Mouse (Mus musculus): ENCODE data around the gene Cd19. TPM values are rescaled to one million over a fixed set of nuclear protein-coding genes. Genes with fewer than 3 reads are reported as not detected.

The Cd19 gene
- 0.67 and 1.9 TPM in 2 replicates for total RNA-seq (2021)
- long read RNA-seq = 0 reads

GRCm38 (mm10) chr7:126414725-126415124 is at the start of gene Cd19:
TSS of gene Cd19 (minus strand) at chr7:126414889.
- no peak for DNase-seq

DNA sequence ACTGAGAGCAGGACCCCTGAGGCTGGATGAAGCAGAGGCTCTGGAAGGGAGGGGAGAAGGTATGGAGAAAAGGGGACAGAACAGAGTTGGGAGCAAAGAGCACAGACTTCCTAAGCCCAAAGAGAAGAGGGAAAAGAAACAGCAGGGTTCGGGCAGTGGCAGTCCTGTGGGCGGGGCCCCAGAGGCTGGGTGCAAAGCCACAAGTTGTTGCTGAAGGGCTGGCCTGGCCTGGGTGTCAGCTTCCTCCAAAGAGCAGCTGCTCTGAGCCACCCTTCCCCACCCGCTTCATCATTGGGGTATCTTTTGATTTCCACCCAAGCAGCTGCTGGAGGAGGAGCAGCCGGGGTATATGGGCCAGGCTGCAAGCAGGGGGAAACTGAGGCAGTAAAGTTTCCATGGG is 49.4 kb upstream of the Cd19 start:
- DNase-seq = no peak

- no peak for DNase-seq
These were observed 48.9 kb upstream of the Cd19 start for GRCm38 (mm10) chr7:126463547-126463946.

GRCm38 (mm10) chr7:126463004-126463403 is 48.3 kb upstream of the Cd19 start, which contains the start of gene Atp2a1:
TSS of gene Atp2a1 (minus strand) at chr7:126463108.
- no peak for DNase-seq

DNA sequence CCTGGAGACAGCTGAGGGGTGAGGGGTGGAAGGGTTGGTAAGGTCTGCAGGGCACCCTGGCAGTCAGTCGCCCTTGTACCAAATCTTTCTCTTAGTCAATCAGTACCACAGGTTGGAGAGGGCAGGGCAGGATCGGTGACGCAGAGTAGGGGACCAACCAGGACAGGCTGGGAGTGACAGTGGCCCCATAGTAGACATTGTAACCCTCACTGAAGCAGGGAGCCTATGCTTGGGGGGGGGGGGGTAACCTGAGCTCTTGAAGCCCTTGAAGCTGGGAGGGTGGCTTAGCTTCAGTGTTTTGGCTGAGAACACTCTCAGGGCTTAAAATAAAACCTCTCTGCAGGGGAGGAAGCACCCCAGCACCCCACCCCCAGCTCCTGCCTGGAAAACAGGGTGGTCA is 46.9 kb upstream of the Cd19 start:
- no peak for DNase-seq

DNA sequence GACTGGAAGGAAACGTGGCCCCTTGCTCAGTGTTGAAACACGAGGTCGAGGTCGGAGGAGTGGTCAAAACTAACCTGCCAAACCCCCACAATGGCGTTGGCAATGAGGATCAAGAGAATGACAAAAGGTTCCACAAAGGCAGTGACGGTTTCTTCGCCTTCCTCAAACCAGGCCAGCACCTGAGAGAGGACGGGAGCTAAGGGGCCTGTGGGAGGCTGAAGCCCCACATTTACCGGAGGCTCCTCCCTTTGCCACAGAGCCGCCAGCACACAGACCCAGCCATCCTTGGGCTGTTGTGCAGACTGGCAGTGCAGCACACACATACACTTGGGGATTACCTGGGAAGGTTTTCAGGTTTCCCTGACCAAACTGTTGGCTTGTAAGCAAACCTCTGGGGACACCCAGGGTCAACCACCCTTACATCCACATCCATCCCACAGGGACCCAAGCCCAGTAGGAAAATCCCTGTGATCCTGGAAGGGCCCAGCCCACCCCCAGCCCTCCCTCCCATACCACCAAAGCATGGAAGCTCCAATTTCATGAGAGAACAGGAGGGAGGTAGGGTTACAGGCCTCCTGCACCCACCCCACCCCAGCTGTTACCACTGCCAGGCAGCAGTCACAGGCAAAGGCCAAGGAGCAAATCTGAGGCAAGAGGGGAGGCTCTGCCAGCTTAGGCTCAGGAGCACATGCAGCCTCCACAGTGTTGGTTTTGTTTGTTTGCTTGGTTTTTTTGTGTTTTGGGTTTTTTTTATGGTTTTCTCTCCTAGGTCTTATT is 46.1 kb upstream of the Cd19 start:
- no peak for DNase-seq

GRCm38 (mm10) chr7:126458844-126459618 is 44.3 kb upstream of the Cd19 start:
- no peak for DNase-seq

GRCm38 (mm10) chr7:126458225-126458624 is 43.5 kb upstream of the Cd19 start:
- no peak for DNase-seq

DNA sequence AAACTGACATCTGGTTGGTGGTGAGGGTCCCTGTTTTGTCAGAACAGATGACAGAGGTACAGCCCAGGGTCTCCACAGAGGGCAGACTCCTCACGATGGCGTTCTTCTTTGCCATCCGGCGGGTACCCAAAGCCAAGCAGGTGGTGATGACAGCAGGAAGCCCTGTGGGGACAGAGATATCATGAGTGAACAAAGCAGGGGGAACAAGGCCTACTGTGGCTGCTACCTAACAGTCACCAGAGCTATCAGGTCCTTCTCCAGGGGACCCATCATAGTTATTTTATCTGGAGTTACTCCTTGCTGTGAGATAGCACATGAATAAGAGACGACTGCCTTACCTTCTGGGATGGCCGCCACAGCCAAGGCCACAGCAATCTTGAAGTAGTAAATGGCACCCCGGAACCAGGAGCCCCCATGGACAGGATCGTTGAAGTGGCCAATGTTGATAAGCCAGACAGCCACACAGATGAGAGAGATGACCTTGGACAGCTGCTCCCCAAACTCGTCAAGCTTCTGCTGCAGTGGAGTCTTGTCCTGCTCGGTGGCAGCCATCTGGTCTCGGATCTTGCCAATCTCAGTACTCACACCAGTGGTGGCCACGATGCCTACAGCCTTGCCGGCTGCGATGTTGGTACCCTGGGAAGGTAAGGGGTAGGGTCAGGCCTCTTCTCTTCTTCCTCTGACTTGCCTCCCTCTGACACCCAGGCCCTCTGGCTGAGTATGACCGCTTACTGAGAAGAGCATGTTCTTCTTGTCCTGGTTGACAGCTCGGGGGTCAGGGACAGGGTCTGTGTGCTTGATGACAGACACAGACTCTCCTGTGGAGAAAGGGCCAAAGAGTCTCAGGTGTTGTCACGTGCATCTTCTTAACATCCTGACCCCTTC is 41.9 kb upstream of the Cd19 start:
- no peak for DNase-seq

- DNase-seq = no peak
These were observed 40.6 kb upstream of the Cd19 start for GRCm38 (mm10) chr7:126455242-126455641.

DNA sequence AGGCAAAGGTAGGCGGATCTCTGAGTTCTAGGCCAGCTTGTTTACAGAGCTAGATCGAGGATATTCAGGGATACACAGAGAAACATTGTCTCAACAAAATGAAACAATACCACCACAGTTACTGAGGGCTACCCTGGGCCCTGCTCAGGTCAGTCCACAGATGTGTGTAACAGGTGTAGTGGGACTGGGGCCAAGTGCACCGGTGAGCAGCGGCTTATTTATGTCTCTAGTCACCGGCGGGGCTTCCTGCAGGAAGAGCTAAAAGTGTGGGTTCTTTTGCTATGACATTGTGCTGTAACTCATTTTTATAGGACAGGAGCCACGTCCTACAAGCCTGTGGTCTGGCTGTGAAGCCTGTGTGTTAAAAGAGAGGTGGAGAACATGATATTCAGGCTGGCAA is 39.2 kb upstream of the Cd19 start:
- no peak for DNase-seq

- no peak for DNase-seq
These were observed 37.6 kb upstream of the Cd19 start for GRCm38 (mm10) chr7:126452244-126452643.

DNA sequence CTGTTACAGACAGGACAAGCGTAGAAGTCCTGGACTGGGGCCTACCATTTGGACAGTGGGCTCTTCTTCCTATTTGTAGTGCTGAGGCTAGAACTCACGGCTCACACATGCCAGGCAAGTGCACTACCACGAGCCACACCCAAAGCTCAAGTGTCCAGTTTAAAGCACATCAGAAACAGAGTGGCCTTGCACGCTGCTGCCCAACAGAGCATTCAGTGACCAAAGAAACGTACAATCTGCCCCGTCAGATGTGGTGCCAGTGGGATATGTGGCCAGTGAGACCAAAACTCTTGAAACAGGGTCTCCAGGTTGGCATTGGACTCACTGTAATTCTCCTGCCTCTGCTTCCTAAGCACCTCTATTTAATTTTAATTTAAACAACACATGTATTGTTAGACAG is 36.0 kb upstream of the Cd19 start:
- DNase-seq = no peak

GRCm38 (mm10) chr7:126449991-126450390 is 35.3 kb upstream of the Cd19 start:
- no peak for DNase-seq

GRCm38 (mm10) chr7:126448481-126448880 is 33.8 kb upstream of the Cd19 start:
- no peak for DNase-seq

DNA sequence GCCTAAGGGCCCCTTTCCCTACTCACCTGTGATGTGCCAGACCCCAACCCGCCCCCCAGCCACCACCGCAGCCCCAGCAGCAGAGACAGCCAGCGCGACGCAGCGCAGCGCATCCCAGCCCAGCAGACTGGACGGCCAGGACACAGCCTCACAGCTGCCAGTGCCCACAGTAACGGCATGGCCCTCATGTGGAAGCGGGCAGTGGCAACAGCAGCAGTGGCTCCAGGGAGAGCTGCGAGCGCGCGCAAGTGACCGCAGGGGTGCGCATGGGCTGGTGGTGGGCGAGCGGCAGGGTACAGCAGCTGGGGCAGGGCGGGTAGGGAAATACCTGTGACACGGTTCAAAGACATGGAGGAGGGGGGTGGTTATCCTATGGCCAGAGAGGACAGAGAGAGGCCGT is 31.5 kb upstream of the Cd19 start:
- DNase-seq = no peak

DNA sequence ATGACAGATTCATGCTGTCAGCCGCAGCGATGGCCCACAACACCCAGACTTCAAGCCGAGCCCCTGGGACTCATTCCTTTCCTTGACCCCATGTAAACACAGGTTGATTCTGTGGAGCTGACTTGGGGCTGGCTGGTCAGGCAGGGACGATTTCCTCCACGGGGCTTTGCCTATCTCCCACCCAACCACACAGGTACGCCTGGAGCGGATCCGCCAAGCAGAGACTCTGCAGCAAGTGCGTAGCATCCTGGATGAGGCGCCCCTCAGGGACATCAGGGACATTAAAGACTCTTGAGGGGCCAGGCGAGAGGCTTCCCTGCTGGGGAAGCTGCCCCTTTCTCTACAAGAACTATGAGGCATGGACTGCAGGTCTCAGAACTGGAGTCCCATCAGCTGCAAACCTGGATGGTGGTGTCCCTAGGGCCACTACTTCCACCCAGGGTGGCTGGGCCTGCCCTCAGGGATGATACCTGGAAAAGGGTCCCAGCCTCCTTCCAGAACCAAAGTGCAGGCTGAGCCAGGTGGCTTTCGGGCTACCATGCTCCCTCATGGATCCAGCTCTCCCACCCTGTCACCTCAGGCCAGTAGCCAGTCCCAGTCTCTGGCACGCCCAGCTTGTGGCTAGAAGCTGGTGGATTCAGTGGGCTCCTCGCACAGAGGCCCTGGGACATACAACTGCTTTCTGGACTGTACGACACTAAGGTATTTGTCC is 30.6 kb upstream of the Cd19 start:
- DNase-seq = no peak

DNA sequence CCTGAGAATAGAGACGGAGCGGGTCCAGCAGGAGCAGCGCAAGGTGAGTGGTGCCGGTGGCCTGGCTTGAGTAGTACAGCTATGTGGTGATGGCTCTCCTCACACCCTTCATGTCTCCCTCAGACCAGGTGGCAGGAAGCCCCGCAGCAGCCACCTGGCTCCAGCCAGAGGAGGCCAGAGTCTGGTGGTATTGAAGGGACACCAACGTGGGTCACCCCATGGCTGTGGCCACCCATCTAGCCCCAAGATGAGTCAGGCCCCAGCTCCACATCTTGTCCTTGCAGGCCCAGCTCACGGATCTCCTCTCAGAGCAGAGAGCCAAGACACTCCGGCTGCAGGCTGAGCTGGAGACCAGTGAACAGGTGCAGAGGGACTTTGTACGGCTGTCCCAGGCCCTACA is 29.8 kb upstream of the Cd19 start:
- DNase-seq = no peak

DNA sequence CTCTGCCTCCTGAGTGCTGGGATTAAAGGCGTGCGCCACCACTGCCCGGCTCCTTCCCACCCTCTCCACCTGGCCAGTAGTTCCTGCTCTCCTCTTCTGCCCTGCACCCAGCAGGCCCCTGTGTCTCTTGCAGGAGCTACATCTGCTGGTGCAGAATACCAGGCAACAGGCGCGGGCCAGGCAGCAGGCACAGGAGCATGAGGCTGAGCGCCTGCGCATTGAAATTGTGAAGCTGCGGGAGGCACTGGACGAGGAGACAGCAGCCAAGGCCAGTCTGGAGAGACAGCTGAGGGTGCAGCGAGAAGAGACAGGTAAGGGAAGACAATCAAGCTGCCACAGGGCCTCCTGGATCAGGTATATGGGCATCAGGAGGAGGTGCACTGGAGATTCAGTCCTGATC is 29.3 kb upstream of the Cd19 start:
- DNase-seq = no peak

DNA sequence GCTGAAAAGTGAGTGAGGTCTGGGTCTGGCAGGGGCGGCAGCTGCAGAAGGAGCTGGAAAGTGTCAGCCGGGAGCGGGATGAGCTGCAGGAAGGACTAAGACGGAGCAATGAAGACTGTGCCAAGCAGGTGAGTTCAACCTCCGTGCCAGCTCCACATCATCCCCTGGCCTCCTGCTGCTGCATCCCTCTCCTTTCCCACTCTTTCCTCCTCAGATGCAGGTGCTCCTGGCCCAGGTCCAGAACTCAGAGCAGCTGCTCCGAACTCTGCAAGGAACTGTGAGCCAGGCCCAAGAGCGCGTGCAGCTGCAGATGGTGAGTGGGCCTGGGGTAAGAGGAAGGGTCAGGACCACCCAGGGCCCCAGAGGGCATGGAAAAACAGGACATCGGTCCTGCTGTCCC is 25.4 kb upstream of the Cd19 start:
- DNase-seq = no peak

DNA sequence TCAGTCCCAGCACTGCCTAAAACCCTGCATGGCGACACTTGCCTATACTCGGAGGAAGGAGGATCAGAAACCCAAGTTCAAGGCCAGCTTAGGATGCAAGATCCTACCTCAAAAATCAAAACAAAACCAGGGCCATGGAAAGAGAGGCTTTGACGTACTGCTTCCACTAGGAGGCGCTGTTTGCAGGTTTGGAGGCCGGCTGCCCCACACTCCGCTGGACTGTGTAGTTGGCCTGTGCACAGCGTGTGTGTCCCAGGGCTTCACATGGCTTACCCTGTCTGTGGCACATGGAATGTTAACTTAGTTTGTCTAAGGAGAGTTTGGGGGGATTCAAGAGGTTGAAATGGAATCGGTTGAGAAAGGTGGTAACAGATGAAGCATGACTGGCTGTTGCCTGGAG is 22.2 kb upstream of the Cd19 start:
- DNase-seq = peak; percentile 74

GRCm38 (mm10) chr7:126435801-126436200 is 21.1 kb upstream of the Cd19 start:
- DNase-seq = no peak
